Mouse (Mus musculus): ENCODE data around the gene Kmt2d. TPM values are rescaled to one million over a fixed set of nuclear protein-coding genes. Genes with fewer than 3 reads are reported as not detected.
A peak's percentile ranks its signal among the peaks of the same experiment; 100 is the strongest.

The Kmt2d gene
- polyA plus RNA-seq, 1 experiment from 2014 or later, result 14.9 TPM

DNA sequence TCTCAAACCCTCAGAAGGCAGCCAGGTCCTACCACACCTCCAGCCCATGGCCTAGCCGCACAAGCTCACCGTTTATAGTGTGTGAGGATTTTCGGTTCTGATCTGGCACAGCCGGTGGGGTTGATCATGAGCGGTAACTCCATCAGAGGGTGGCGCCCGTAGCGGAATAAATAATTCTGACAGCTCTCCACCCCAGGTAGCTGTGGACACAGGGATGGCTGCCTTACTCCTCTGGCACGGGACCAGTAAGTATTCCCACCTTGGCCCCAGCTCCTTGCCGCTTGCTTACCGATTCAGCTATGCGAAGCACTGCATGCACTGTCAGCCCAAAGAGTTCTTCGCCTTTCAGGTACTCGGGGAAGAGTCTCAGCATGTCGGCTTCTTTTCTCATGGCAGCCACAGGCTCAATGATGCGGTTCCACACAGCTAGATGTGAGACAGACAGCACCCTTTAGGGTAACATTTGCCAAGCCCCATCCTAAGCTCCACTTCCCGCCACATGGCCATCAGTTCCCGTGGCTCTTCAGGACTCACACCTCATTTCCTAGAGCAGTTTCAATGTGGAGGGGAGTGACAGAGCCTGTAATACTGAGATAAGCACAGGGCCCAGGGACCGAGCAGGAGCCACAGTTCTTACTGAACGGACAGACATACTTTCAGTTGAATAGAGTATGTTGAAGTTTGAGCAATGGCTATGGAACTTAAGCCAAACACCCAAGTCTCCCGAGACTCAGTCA, 33.8 kb downstream of the Kmt2d start:
- 95% methylated on average over 21 of the region's 21 CpGs for WGBS
- H3K36me3 ChIP-seq (replicated peaks; ENCODE audit: control insufficient read depth, insufficient read depth), result peaks cover 97% of the 10 kb centered on the region
- no peak overlapping the region for H3K27ac ChIP-seq
- H3K27me3 ChIP-seq (ENCODE audit: control insufficient read depth, insufficient read depth, low read length), result no peaks in the 10 kb centered on the region
- no peak overlapping the region for H3K4me3 ChIP-seq (replicated peaks; ENCODE audit: low read length)
- ATAC-seq (ENCODE audit: low FRiP score) (no peak), DNase-seq (ENCODE audit: low spot score) (no peak)
- no peaks in the 10 kb centered on the region for H3K4me1 ChIP-seq (replicated peaks; ENCODE audit: control insufficient read depth, insufficient read depth, low read length)
- no peak overlapping the region for H3K4me2 ChIP-seq (replicated peaks)
- no peak overlapping the region for H3K9ac ChIP-seq
- H3K9me3 ChIP-seq (ENCODE audit: control insufficient read depth, low read length), result no peaks in the 10 kb centered on the region

DNA sequence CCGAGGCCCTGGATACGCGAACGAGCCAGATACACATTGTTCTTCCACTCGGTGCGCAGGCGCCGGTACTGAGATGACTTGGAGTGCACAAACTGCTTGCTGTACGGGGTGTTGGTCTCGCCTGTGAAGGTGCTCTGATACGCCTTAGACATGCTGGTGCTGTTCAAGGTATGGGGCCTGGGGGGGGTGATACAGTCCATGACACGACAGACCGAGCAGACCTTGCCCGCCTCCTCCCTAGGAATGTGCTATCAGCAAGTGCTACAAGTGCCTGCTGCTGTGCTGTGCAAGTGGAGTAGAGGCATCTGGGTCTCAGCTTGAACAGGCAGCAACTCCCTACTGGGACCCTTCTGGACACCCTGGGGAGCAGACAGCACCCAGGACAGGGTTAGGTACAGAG, 35.7 kb downstream of the Kmt2d start:
- Histone ChIP-seq H3K36me3 (replicated peaks; ENCODE audit: control insufficient read depth, insufficient read depth) (peaks cover 78% of the 10 kb centered on the region), H3K4me2 (replicated peaks) (no peak overlapping the region), H3K4me3 (replicated peaks; ENCODE audit: low read length) (no peak overlapping the region), H3K9ac (no peak overlapping the region), H3K4me1 (replicated peaks; ENCODE audit: control insufficient read depth, insufficient read depth, low read length) (peaks cover 5% of the 10 kb centered on the region), H3K27ac (no peak overlapping the region), H3K27me3 (ENCODE audit: control insufficient read depth, insufficient read depth, low read length) (no peaks in the 10 kb centered on the region), H3K9me3 (ENCODE audit: control insufficient read depth, low read length) (no peaks in the 10 kb centered on the region)
- ATAC-seq (ENCODE audit: low FRiP score), result no peak
- DNase-seq (ENCODE audit: low spot score), result no peak
- 96% methylated on average over 14 of the region's 14 CpGs for WGBS

DNA sequence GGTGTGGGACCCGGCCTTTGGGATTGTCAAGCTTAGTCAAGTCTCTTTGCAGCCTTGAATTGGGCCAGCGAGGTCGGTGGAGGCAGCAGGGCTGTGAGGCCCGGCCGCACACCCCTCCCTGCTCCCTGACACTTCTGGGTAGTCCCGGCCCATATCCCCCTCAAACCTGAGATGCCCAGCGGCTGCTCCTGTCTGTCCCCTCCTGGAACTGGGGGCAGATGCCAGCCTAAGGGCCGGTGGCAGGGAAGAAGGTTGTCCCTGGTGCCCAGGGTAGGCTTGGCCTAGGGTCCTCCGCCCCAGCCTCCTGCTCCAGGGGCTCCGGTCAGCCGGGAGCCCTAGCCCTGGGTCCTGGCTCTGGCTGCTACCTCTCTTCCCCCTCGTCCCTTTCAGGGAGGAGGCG, 36.9 kb downstream of the Kmt2d start:
- H3K4me3 ChIP-seq (replicated peaks; ENCODE audit: low read length), result no peak overlapping the region
- H3K4me2 ChIP-seq (replicated peaks), result no peak overlapping the region
- DNase-seq (ENCODE audit: low spot score) (no peak), ATAC-seq (ENCODE audit: low FRiP score) (no peak)
- H3K4me1 ChIP-seq (replicated peaks; ENCODE audit: control insufficient read depth, insufficient read depth, low read length), result peaks cover 10% of the 10 kb centered on the region
- H3K27ac ChIP-seq, result no peak overlapping the region
- no peaks in the 10 kb centered on the region for H3K9me3 ChIP-seq (ENCODE audit: control insufficient read depth, low read length)
- no peaks in the 10 kb centered on the region for H3K27me3 ChIP-seq (ENCODE audit: control insufficient read depth, insufficient read depth, low read length)
- no peak overlapping the region for H3K9ac ChIP-seq
- WGBS, result 91% methylated on average over 11 of the region's 13 CpGs
- peaks cover 66% of the 10 kb centered on the region for H3K36me3 ChIP-seq (replicated peaks; ENCODE audit: control insufficient read depth, insufficient read depth)

- ATAC-seq (ENCODE audit: low FRiP score), result no peak
- DNase-seq (ENCODE audit: low spot score), result no peak
- Histone ChIP-seq H3K4me2 (replicated peaks) (no peak overlapping the region), H3K4me3 (replicated peaks; ENCODE audit: low read length) (no peak overlapping the region), H3K27ac (no peak overlapping the region), H3K27me3 (ENCODE audit: control insufficient read depth, insufficient read depth, low read length) (no peaks in the 10 kb centered on the region), H3K9me3 (ENCODE audit: control insufficient read depth, low read length) (no peaks in the 10 kb centered on the region), H3K9ac (no peak overlapping the region), H3K4me1 (replicated peaks; ENCODE audit: control insufficient read depth, insufficient read depth, low read length) (peaks cover 10% of the 10 kb centered on the region), H3K36me3 (replicated peaks; ENCODE audit: control insufficient read depth, insufficient read depth) (peaks cover 58% of the 10 kb centered on the region)
- WGBS, result 91% methylated on average over 11 of the region's 11 CpGs
Observed at GRCm38 (mm10) chr15:98833281-98833680, 37.7 kb downstream of the Kmt2d start.

GRCm38 (mm10) chr15:98832161-98833058, 38.6 kb downstream of the Kmt2d start:
- Histone ChIP-seq H3K4me2 (replicated peaks) (peak overlapping the region; percentile 77), H3K9ac (no peak overlapping the region), H3K4me1 (replicated peaks; ENCODE audit: control insufficient read depth, insufficient read depth, low read length) (peaks cover 10% of the 10 kb centered on the region), H3K27ac (peak overlapping the region; percentile 85), H3K36me3 (replicated peaks; ENCODE audit: control insufficient read depth, insufficient read depth) (peaks cover 49% of the 10 kb centered on the region), H3K4me3 (replicated peaks; ENCODE audit: low read length) (0 out of 2 replicates have a peak overlapping the region, but pooled peaks have one; percentile 79), H3K9me3 (ENCODE audit: control insufficient read depth, low read length) (no peaks in the 10 kb centered on the region), H3K27me3 (ENCODE audit: control insufficient read depth, insufficient read depth, low read length) (no peaks in the 10 kb centered on the region)
- WGBS, result 65% methylated on average over 12 of the region's 12 CpGs
- DNase-seq (ENCODE audit: low spot score) (no peak), ATAC-seq (ENCODE audit: low FRiP score) (no peak)

DNA sequence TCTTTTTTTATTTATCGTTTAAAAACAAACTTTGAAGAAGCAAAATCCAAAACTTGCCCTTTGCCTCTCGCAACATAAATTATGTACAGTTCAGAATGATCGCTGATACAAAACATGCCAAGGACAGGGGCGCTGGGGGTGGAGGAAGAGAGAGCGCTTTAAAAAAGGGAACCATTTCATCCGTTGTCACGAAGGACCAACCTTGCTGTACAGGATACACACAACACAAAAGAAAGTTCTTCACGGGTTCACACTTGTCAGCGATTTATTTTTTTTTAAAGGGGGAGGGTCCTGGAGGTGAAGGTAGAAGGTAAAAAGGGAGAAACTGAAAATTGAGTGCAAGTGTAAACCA, 39.3 kb downstream of the Kmt2d start:
- ATAC-seq (ENCODE audit: low FRiP score), result peak; percentile 21; the same call in 1 of the 2 replicates
- peak overlapping the region; percentile 77 for H3K4me2 ChIP-seq (replicated peaks)
- no peaks in the 10 kb centered on the region for H3K27me3 ChIP-seq (ENCODE audit: control insufficient read depth, insufficient read depth, low read length)
- H3K27ac ChIP-seq, result peak overlapping the region; percentile 85
- peaks cover 42% of the 10 kb centered on the region for H3K36me3 ChIP-seq (replicated peaks; ENCODE audit: control insufficient read depth, insufficient read depth)
- H3K9ac ChIP-seq, result peak overlapping the region; percentile 55
- no peak for DNase-seq (ENCODE audit: low spot score)
- peaks cover 10% of the 10 kb centered on the region for H3K4me1 ChIP-seq (replicated peaks; ENCODE audit: control insufficient read depth, insufficient read depth, low read length)
- H3K4me3 ChIP-seq (replicated peaks; ENCODE audit: low read length), result peak overlapping the region; percentile 79
- H3K9me3 ChIP-seq (ENCODE audit: control insufficient read depth, low read length), result no peaks in the 10 kb centered on the region
- 13% methylated on average over 9 of the region's 9 CpGs for WGBS

GRCm38 (mm10) chr15:98830736-98831683, 40.0 kb downstream of the Kmt2d start, which contains the start of gene Prkag1:
Gene Prkag1 (minus strand): TSS chr15:98831521.
- WGBS, result under 1% methylated on average over 56 of the region's 66 CpGs
- Histone ChIP-seq H3K9ac (peak within 1 kb of the TSS; percentile 83), H3K36me3 (replicated peaks; ENCODE audit: control insufficient read depth, insufficient read depth) (peaks cover 35% of the 10 kb centered on the region), H3K27me3 (ENCODE audit: control insufficient read depth, insufficient read depth, low read length) (no peaks in the 10 kb centered on the region), H3K4me3 (replicated peaks; ENCODE audit: low read length) (peak within 1 kb of the TSS; percentile 79), H3K9me3 (ENCODE audit: control insufficient read depth, low read length) (no peaks in the 10 kb centered on the region), H3K4me2 (replicated peaks) (peak within 1 kb of the TSS; percentile 77), H3K4me1 (replicated peaks; ENCODE audit: control insufficient read depth, insufficient read depth, low read length) (peaks cover 10% of the 10 kb centered on the region), H3K27ac (peak within 1 kb of the TSS; percentile 85)
- DNase-seq (ENCODE audit: low spot score), result peak; percentile 97
- peak; percentile 97 for ATAC-seq (ENCODE audit: low FRiP score)

- 93% methylated on average over 7 of the region's 7 CpGs for WGBS
- Histone ChIP-seq H3K4me1 (replicated peaks; ENCODE audit: control insufficient read depth, insufficient read depth, low read length) (peaks cover 10% of the 10 kb centered on the region), H3K36me3 (replicated peaks; ENCODE audit: control insufficient read depth, insufficient read depth) (peaks cover 20% of the 10 kb centered on the region)
Observed at GRCm38 (mm10) chr15:98827611-98828011, 43.4 kb downstream of the Kmt2d start.

More at GRCm38 (mm10) chr15:98827611-98828011, 43.4 kb downstream of the Kmt2d start:
- Histone ChIP-seq H3K4me3 (replicated peaks; ENCODE audit: low read length) (no peak overlapping the region), H3K9ac (no peak overlapping the region), H3K27ac (no peak overlapping the region), H3K4me2 (replicated peaks) (no peak overlapping the region), H3K27me3 (ENCODE audit: control insufficient read depth, insufficient read depth, low read length) (no peaks in the 10 kb centered on the region), H3K9me3 (ENCODE audit: control insufficient read depth, low read length) (no peaks in the 10 kb centered on the region)
- ATAC-seq (ENCODE audit: low FRiP score) (no peak), DNase-seq (ENCODE audit: low spot score) (no peak)

Measured in hindbrain, embryonic 14.5 days (tissue).